Comparison of ENCODE assay signal across 9 mouse cellular contexts in the genomic region with DNA sequence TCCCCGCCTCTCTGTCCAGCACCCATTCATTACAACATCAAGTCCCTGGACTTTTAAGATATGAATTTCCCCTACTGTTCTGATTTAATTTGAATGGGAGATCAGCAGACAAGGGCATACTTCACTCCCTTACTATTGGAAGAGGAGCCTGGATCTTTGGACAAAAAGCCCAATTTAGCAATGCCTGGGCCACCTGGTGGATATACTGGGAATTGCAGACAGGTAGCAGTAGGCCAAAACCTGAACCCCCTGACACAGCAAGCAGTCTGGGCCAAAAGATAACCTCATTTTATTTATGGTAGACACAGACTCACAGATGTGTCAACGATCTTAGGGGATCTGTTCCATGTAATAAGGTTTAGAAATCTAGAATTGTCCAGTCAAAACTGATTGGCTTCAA. TPM values are rescaled to one million over a fixed set of nuclear protein-coding genes. Genes with fewer than 3 reads are reported as not detected.
DNase-seq lines count a peak whose midpoint lies in the region; ATAC-seq lines count a peak whose summit lies in the region.
"Had no signal": no experiment of that assay in that cellular context is flagged by ENCODE, and none has a peak within 500 bp of the region (broad histone marks: within the 10 kb centered on the region; RNA-seq: fewer than 3 reads in every experiment).

No protein-coding gene starts in this region.

- no peaks in the 10 kb centered on the region for H3K9me3 ChIP-seq in midbrain, embryonic 11.5 days (ENCODE audit: control insufficient read depth, low read length)
- H3K9me3 ChIP-seq in midbrain, embryonic 15.5 days: no peaks in the 10 kb centered on the region
- no peaks in the 10 kb centered on the region for H3K9me3 ChIP-seq in embryonic facial prominence, embryonic 11.5 days (replicated peaks; ENCODE audit: control insufficient read depth, low read length)

- no peaks in the 10 kb centered on the region for H3K27me3 ChIP-seq in midbrain, embryonic 11.5 days (ENCODE audit: control insufficient read depth, insufficient read depth, low read length)
- H3K27me3 ChIP-seq in midbrain, embryonic 15.5 days (replicated peaks): no peaks in the 10 kb centered on the region
- no peaks in the 10 kb centered on the region for H3K27me3 ChIP-seq in embryonic facial prominence, embryonic 11.5 days (ENCODE audit: control insufficient read depth, insufficient read depth, low read length)

- peak; percentile 21 for DNase-seq in cerebellum, adult 11-12 months
- peak; percentile 97 for DNase-seq in midbrain, embryonic 11.5 days (ENCODE audit: low spot score, missing footprints)
- peak; percentile 75 for DNase-seq in adrenal gland, postnatal 14 days
- DNase-seq in embryonic facial prominence, embryonic 11.5 days (ENCODE audit: low spot score): peak; percentile 79
- DNase-seq in layer of hippocampus, postnatal 36 days: peak; percentile 51 to 56
- peak; percentile 70 for DNase-seq in retina, postnatal 1 day

- 51% methylated on average over 2 of the region's 2 CpGs for WGBS in midbrain, embryonic 11.5 days
- WGBS in midbrain, embryonic 15.5 days: 44% methylated on average over 2 of the region's 2 CpGs
- WGBS in embryonic facial prominence, embryonic 11.5 days: 41% methylated on average over 2 of the region's 2 CpGs

- H3K27ac ChIP-seq in midbrain, embryonic 11.5 days (ENCODE audit: low read depth, low read length): no peak overlapping the region
- H3K27ac ChIP-seq in midbrain, embryonic 15.5 days: no peak overlapping the region
- H3K27ac ChIP-seq in embryonic facial prominence, embryonic 11.5 days (replicated peaks; ENCODE audit: low read depth, low read length): no peak overlapping the region

- H3K9ac ChIP-seq in midbrain, embryonic 11.5 days (ENCODE audit: low read length): no peak overlapping the region
- no peak overlapping the region for H3K9ac ChIP-seq in midbrain, embryonic 15.5 days
- no peak overlapping the region for H3K9ac ChIP-seq in embryonic facial prominence, embryonic 11.5 days (replicated peaks; ENCODE audit: low read length)

- no peaks in the 10 kb centered on the region for H3K36me3 ChIP-seq in midbrain, embryonic 11.5 days (ENCODE audit: control insufficient read depth, insufficient read depth, low read length)
- no peaks in the 10 kb centered on the region for H3K36me3 ChIP-seq in midbrain, embryonic 15.5 days (replicated peaks)
- H3K36me3 ChIP-seq in embryonic facial prominence, embryonic 11.5 days (replicated peaks; ENCODE audit: control insufficient read depth, insufficient read depth, low read depth, low read length): no peaks in the 10 kb centered on the region

- no peaks in the 10 kb centered on the region for H3K4me1 ChIP-seq in midbrain, embryonic 11.5 days (ENCODE audit: control insufficient read depth, insufficient read depth, low read length)
- H3K4me1 ChIP-seq in midbrain, embryonic 15.5 days: no peaks in the 10 kb centered on the region
- no peaks in the 10 kb centered on the region for H3K4me1 ChIP-seq in embryonic facial prominence, embryonic 11.5 days (ENCODE audit: control insufficient read depth, insufficient read depth, low read length)

- ATAC-seq in cerebellum, adult (ENCODE audit: insufficient number of reproducible peaks, low FRiP score, low TSS enrichment): no peak
- no peak for ATAC-seq in midbrain, embryonic 11.5 days (ENCODE audit: low FRiP score)
- ATAC-seq in midbrain, embryonic 15.5 days (replicated peaks): no peak
- ATAC-seq in embryonic facial prominence, embryonic 11.5 days (replicated peaks; ENCODE audit: insufficient number of reproducible peaks, low FRiP score, low TSS enrichment, low read depth): no peak

- no peak overlapping the region for H3K4me3 ChIP-seq in midbrain, embryonic 11.5 days (ENCODE audit: low read depth, low read length)
- no peak overlapping the region for H3K4me3 ChIP-seq in midbrain, embryonic 15.5 days
- no peak overlapping the region for H3K4me3 ChIP-seq in embryonic facial prominence, embryonic 11.5 days (ENCODE audit: low read depth, low read length)

- H3K4me2 ChIP-seq in midbrain, embryonic 11.5 days: no peak overlapping the region
- no peak overlapping the region for H3K4me2 ChIP-seq in midbrain, embryonic 15.5 days
- no peak overlapping the region for H3K4me2 ChIP-seq in embryonic facial prominence, embryonic 11.5 days (ENCODE audit: low read depth, low read length)

RNA-seq across cellular contexts. Expression of a gene that starts 9.1 kb away (rescaled TPM):
- polyA plus RNA-seq in midbrain, embryonic 11.5 days (2014; fragmentation: Nextera tagmentation; extraction: Ambion mirVana): 47.3 and 57.7 TPM in 2 replicates
- polyA plus RNA-seq in midbrain, embryonic 15.5 days (2015; fragmentation: Nextera tagmentation; extraction: Ambion mirVana): 7.7 and 11.2 TPM in 2 replicates
- not detected in 2 replicates for total RNA-seq in adrenal gland, postnatal 14 days (2021)
- 4.5 and 5.1 TPM in 2 replicates for polyA plus RNA-seq in embryonic facial prominence, embryonic 11.5 days (2014; fragmentation: Nextera tagmentation; extraction: Ambion mirVana)
- 1 to 10 TPM; 1.5 to 1.6 TPM for total RNA-seq in layer of hippocampus, postnatal 36 days (2021)
- total RNA-seq: neutrophil, adult 5-6 weeks had no signal

RNA-seq across cellular contexts. Expression of a gene that starts 54.2 kb away (rescaled TPM):
- polyA plus RNA-seq in midbrain, embryonic 11.5 days (2014; fragmentation: Nextera tagmentation; extraction: Ambion mirVana): 0.58 and 0.77 TPM in 2 replicates
- polyA plus RNA-seq in midbrain, embryonic 15.5 days (2015; fragmentation: Nextera tagmentation; extraction: Ambion mirVana): 0.81 and 1.1 TPM in 2 replicates
- 1.1 and 2.2 TPM in 2 replicates for total RNA-seq in adrenal gland, postnatal 14 days (2021)
- 0.92 and 1.2 TPM in 2 replicates for polyA plus RNA-seq in embryonic facial prominence, embryonic 11.5 days (2014; fragmentation: Nextera tagmentation; extraction: Ambion mirVana)
- total RNA-seq in layer of hippocampus, postnatal 36 days (2021): 1 to 10 TPM; 1.6 to 1.7 TPM
- total RNA-seq: neutrophil, adult 5-6 weeks had no signal

RNA-seq across cellular contexts. Expression of a gene that starts 59.7 kb away (rescaled TPM):
- polyA plus RNA-seq in midbrain, embryonic 11.5 days (2014; fragmentation: Nextera tagmentation; extraction: Ambion mirVana): 2.0 and 2.3 TPM in 2 replicates
- polyA plus RNA-seq in midbrain, embryonic 15.5 days (2015; fragmentation: Nextera tagmentation; extraction: Ambion mirVana): 1.2 and 1.5 TPM in 2 replicates
- 2.1 and 2.3 TPM in 2 replicates for total RNA-seq in adrenal gland, postnatal 14 days (2021)
- polyA plus RNA-seq in embryonic facial prominence, embryonic 11.5 days (2014; fragmentation: Nextera tagmentation; extraction: Ambion mirVana): 0.32 and 0.50 TPM in 2 replicates
- 1 to 10 TPM; 3.9 to 4.0 TPM for total RNA-seq in layer of hippocampus, postnatal 36 days (2021)
- total RNA-seq: neutrophil, adult 5-6 weeks had no signal

Comparison
In these comparisons a context has a peak if more than half of its experiments do, and no peak if none do; other contexts are left out.
1. DNase-seq: peak in every context shown above with its lines; median percentile 97 in midbrain, embryonic 11.5 days; 79 in embryonic facial prominence, embryonic 11.5 days; 75 in adrenal gland, postnatal 14 days; 70 in retina, postnatal 1 day; 54 in layer of hippocampus, postnatal 36 days; 21 in cerebellum, adult 11-12 months.